Mouse (Mus musculus): ENCODE results near the gene Rbbp4.

The Rbbp4 gene

DNA sequence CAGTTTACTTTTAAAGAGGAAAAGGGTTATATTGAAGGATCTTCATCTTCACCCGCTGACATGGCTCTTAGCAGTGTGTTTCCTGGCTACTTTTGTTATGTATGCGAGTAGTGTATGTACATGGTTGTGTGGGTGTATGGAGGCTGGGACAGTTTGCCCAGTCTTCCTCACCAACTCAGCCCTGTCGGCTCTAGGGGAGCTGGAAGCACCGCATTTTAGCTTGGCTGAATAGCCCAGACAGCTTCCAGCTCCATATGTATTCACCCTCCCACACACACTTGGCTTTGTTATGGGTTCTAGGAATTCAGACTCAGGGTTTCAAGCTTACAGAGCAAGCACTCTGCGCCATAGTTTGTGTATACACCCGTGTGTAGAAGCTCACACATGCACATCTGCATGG, 15.9 kb upstream of the Rbbp4 start:
- no peak for DNase-seq

- DNase-seq: peak; percentile 85
These were observed 15.5 kb upstream of the Rbbp4 start for GRCm38 (mm10) chr4:129350644-129351043.

GRCm38 (mm10) chr4:129346481-129347154, 11.4 kb upstream of the Rbbp4 start:
- peak; percentile 19 for DNase-seq

GRCm38 (mm10) chr4:129342705-129343104, 7.5 kb upstream of the Rbbp4 start:
- DNase-seq: no peak

GRCm38 (mm10) chr4:129341888-129342287, 6.7 kb upstream of the Rbbp4 start:
- DNase-seq: no peak

GRCm38 (mm10) chr4:129339743-129340142, 4.6 kb upstream of the Rbbp4 start:
- DNase-seq: no peak

GRCm38 (mm10) chr4:129336291-129336690, 1.1 kb upstream of the Rbbp4 start:
- no peak for DNase-seq

- DNase-seq: no peak
These were observed 424 bp downstream of the Rbbp4 start for GRCm38 (mm10) chr4:129334677-129335215.

- DNase-seq: no peak
These were observed 2.3 kb downstream of the Rbbp4 start for GRCm38 (mm10) chr4:129332846-129333245.

DNA sequence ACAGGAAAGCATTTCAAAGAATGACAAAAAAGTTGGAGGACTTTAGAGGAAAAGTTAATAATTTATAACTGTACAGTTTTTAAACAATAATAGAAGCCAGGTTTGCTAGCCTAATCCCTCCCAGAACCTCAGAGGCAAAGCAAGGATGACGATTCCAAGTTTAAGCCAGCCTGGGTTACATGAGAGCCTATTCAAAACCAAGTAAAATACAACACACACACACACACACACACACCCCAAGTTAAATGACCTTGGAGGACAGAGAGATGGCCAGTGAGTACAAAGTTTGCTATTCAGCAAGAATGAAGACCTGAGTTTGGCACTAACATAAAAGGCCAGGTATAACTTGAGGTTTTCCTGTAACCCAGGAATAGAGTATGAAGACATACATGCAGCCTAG, 9.0 kb downstream of the Rbbp4 start:
- no peak for DNase-seq

- no peak for DNase-seq
These were observed 10.4 kb downstream of the Rbbp4 start for GRCm38 (mm10) chr4:129324756-129325155.

DNA sequence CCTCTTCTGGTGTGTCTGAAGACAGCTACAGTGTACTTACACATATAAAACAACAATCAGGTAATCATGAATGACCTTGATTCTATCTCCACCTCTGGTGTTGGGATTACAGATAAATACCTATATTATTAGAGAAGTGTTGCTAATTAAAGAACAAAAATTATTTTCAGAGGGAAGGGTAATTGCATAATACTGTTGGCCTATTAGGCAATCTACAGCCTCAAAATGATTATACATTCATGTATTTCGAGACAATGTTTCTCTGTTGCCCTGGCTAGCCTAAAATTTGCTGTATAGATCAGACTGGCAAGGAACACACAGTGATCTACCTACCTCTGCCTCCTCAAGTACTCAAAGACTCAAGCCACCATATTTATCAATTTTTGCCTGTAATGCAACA, 11.7 kb downstream of the Rbbp4 start:
- DNase-seq: no peak

DNA sequence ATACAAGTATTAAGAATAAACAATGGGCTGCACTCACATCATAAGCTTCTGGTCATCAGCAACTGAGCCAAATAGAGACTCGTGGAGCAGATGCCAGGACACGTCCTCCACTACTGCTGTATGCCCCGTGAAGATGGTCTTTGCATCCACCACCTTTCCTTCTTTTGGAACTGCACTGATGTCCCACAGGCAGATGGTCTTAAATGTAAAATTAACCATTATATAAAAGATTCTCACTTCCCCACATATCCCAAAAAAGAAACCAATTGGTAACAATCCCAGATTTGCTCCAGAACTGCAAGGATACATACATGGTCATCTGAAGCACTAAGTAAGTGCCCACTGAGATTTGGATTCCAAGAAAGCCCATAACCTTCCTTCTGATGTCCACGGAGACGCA, 13.1 kb downstream of the Rbbp4 start:
- DNase-seq: no peak

GRCm38 (mm10) chr4:129320876-129321275, 14.3 kb downstream of the Rbbp4 start:
- DNase-seq: no peak

DNA sequence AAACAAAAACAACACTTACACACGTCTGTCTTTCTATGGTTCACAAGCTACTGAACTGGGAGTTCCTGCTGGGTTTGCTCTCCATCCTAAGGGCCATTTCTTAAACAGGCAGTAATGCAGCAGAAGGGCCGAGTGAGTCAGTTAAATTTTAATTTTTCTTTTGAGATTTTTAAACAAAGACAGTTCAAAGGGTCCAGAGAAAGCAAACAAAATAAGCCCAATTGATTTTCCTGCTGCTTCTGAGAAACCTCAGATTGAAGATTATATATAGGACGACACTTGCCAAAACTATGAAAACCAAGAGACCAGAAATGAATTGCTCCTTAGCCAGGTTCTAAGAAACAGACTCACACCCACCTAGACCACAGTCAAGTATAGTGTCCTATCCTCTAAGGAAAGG, 21.3 kb downstream of the Rbbp4 start:
- DNase-seq: no peak

DNA sequence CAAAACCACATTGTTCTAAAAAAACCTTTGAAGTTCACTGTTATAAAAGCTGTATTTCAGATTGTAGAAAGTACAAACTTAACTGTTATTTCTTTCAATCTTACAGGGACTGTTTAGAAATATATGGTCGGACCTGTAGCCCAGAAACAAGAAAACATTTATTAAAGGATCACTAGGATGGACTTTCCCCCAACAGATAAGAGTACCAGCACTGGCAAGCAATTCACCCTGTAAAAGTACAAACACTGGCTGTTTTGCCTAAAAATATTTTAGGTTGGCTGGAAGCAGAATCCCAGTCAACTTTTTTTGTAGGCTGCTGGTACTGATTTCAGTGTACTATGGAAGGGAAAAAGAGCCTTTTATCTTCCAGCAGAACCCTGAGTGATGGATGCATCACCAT, 27.2 kb downstream of the Rbbp4 start:
- no peak for DNase-seq

GRCm38 (mm10) chr4:129304306-129304705, 30.9 kb downstream of the Rbbp4 start:
- no peak for DNase-seq

DNA sequence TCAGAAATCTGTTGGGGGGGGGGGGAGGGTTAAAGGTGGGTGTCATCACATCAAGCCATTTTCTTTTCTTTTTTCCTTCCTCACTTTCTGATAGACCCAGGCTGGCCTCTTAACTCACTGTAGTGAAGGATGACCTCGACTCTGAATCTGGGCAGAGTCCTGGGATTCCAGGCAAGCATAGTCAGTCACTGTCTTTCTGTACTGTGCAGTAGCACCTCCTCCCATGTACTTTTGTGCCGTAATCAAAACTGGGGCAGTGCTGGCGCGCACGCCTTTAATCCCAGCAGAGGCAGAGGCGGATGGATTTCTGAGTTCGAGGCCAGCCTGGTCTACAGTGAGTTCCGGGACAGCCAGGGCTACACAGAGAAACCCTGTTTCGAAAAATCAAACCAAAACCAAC, 31.4 kb downstream of the Rbbp4 start:
- no peak for DNase-seq

DNA sequence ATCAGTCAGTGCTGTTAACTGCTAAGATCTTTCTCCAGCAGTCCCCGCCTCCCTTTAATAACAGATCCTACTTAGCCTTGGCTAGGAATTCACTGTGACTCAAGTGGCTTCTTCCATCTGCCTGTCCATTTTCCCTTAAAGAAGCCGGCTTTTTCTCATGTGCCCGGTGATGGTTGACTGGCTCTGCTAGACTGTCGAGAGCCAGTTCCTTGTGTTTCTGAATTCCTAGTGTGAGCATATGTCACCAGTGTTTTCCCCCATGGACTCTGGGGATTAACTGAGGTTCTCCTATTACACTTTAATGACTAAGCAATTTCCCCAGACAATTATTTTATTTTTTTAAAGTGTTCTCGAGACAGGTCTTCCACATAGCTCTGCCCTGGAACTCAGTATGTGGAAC, 31.8 kb downstream of the Rbbp4 start:
- DNase-seq: no peak

DNA sequence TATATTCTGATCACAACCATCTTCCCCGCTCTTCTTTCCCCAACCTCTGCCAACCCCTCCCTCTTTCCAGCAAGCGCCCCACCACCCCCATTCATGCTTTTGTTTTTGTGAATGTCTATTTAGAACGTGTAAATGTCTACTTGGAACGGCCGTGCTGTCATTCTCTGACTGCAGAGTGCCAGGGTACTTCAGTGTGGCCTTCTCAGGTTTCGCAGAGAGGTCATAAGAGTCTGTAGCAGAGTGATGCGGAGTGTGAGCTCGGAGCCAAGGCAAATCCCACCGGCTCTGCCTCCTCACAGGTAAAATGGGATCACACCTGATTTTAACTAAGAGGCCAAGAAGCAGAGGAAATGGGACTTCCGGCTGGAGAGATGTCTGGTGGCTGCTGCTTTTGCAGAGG, 36.0 kb downstream of the Rbbp4 start:
- DNase-seq: no peak

GRCm38 (mm10) chr4:129297724-129298123, 37.4 kb downstream of the Rbbp4 start:
- no peak for DNase-seq

GRCm38 (mm10) chr4:129296066-129296465, 39.1 kb downstream of the Rbbp4 start:
- DNase-seq: no peak

GRCm38 (mm10) chr4:129295188-129295587, 40.0 kb downstream of the Rbbp4 start:
- DNase-seq: no peak

GRCm38 (mm10) chr4:129293702-129294101, 41.5 kb downstream of the Rbbp4 start:
- no peak for DNase-seq

- DNase-seq: no peak
These were observed 42.3 kb downstream of the Rbbp4 start for GRCm38 (mm10) chr4:129292831-129293230.
